Mouse (Mus musculus): ENCODE data around the gene Ublcp1. TPM values are rescaled to one million over a fixed set of nuclear protein-coding genes. Genes with fewer than 3 reads are reported as not detected.

The Ublcp1 gene
- polyA plus RNA-seq, 1 experiment from 2014 or later: 51.9 TPM

- Histone ChIP-seq H3K36me3 (ENCODE audit: control insufficient read depth, insufficient read depth, low read length) (no peaks in the 10 kb centered on the region), H3K4me1 (ENCODE audit: control insufficient read depth, insufficient read depth, low read length) (peaks cover 3% of the 10 kb centered on the region; the same call in 1 of the 2 replicates), H3K9me3 (replicated peaks; ENCODE audit: control insufficient read depth, low read length) (no peaks in the 10 kb centered on the region), H3K9ac (ENCODE audit: low read length) (no peak overlapping the region), H3K4me2 (ENCODE audit: low read depth, low read length) (no peak overlapping the region), H3K27me3 (ENCODE audit: control insufficient read depth, insufficient read depth, low read length) (no peaks in the 10 kb centered on the region), H3K27ac (ENCODE audit: low read length) (no peak overlapping the region), H3K4me3 (replicated peaks; ENCODE audit: low read length) (no peak overlapping the region)
- no peak for ATAC-seq (ENCODE audit: insufficient read depth, low FRiP score)
- WGBS: 49% methylated on average over 13 of the region's 13 CpGs
Measured at GRCm38 (mm10) chr11:44498412-44499272, 28.3 kb upstream of the Ublcp1 start.

GRCm38 (mm10) chr11:44496217-44496616 is 25.9 kb upstream of the Ublcp1 start:
- H3K27ac ChIP-seq (ENCODE audit: low read length): peak overlapping the region; percentile 48; the same call in 1 of the 2 replicates
- H3K27me3 ChIP-seq (ENCODE audit: control insufficient read depth, insufficient read depth, low read length): no peaks in the 10 kb centered on the region
- no peaks in the 10 kb centered on the region for H3K9me3 ChIP-seq (replicated peaks; ENCODE audit: control insufficient read depth, low read length)
- WGBS: 59% methylated on average over 3 of the region's 3 CpGs
- peak overlapping the region; percentile 47; the same call in 1 of the 2 replicates for H3K9ac ChIP-seq (ENCODE audit: low read length)
- no peaks in the 10 kb centered on the region for H3K36me3 ChIP-seq (ENCODE audit: control insufficient read depth, insufficient read depth, low read length)
- H3K4me3 ChIP-seq (replicated peaks; ENCODE audit: low read length): no peak overlapping the region
- no peak overlapping the region for H3K4me2 ChIP-seq (ENCODE audit: low read depth, low read length)
- H3K4me1 ChIP-seq (ENCODE audit: control insufficient read depth, insufficient read depth, low read length): peaks cover 3% of the 10 kb centered on the region; the same call in 1 of the 2 replicates
- ATAC-seq (ENCODE audit: insufficient read depth, low FRiP score): 0 out of 2 replicates have a peak, but pooled peaks have one; percentile 13

GRCm38 (mm10) chr11:44494643-44495323 is 24.5 kb upstream of the Ublcp1 start:
- no peak for ATAC-seq (ENCODE audit: insufficient read depth, low FRiP score)
- Histone ChIP-seq H3K27ac (ENCODE audit: low read length) (no peak overlapping the region), H3K27me3 (ENCODE audit: control insufficient read depth, insufficient read depth, low read length) (no peaks in the 10 kb centered on the region), H3K4me1 (ENCODE audit: control insufficient read depth, insufficient read depth, low read length) (peaks cover 3% of the 10 kb centered on the region; the same call in 1 of the 2 replicates), H3K9me3 (replicated peaks; ENCODE audit: control insufficient read depth, low read length) (no peaks in the 10 kb centered on the region), H3K4me2 (ENCODE audit: low read depth, low read length) (no peak overlapping the region), H3K4me3 (replicated peaks; ENCODE audit: low read length) (no peak overlapping the region), H3K9ac (ENCODE audit: low read length) (no peak overlapping the region), H3K36me3 (ENCODE audit: control insufficient read depth, insufficient read depth, low read length) (no peaks in the 10 kb centered on the region)
- 80% methylated on average over 5 of the region's 5 CpGs for WGBS

- H3K27me3 ChIP-seq (ENCODE audit: control insufficient read depth, insufficient read depth, low read length): no peaks in the 10 kb centered on the region
- no peak overlapping the region for H3K27ac ChIP-seq (ENCODE audit: low read length)
- WGBS: 90% methylated on average over 1 of the region's 1 CpGs
- ATAC-seq (ENCODE audit: insufficient read depth, low FRiP score): no peak
- H3K4me3 ChIP-seq (replicated peaks; ENCODE audit: low read length): no peak overlapping the region
- H3K9me3 ChIP-seq (replicated peaks; ENCODE audit: control insufficient read depth, low read length): no peaks in the 10 kb centered on the region
- H3K9ac ChIP-seq (ENCODE audit: low read length): no peak overlapping the region
- no peaks in the 10 kb centered on the region for H3K36me3 ChIP-seq (ENCODE audit: control insufficient read depth, insufficient read depth, low read length)
- H3K4me1 ChIP-seq (ENCODE audit: control insufficient read depth, insufficient read depth, low read length): no peaks in the 10 kb centered on the region
- no peak overlapping the region for H3K4me2 ChIP-seq (ENCODE audit: low read depth, low read length)
Measured at GRCm38 (mm10) chr11:44489117-44489516, 18.8 kb upstream of the Ublcp1 start.

- Histone ChIP-seq H3K9me3 (replicated peaks; ENCODE audit: control insufficient read depth, low read length) (no peaks in the 10 kb centered on the region), H3K36me3 (ENCODE audit: control insufficient read depth, insufficient read depth, low read length) (no peaks in the 10 kb centered on the region), H3K27me3 (ENCODE audit: control insufficient read depth, insufficient read depth, low read length) (no peaks in the 10 kb centered on the region), H3K27ac (ENCODE audit: low read length) (no peak overlapping the region), H3K4me1 (ENCODE audit: control insufficient read depth, insufficient read depth, low read length) (no peaks in the 10 kb centered on the region), H3K4me3 (replicated peaks; ENCODE audit: low read length) (no peak overlapping the region), H3K9ac (ENCODE audit: low read length) (no peak overlapping the region), H3K4me2 (ENCODE audit: low read depth, low read length) (no peak overlapping the region)
- no peak for ATAC-seq (ENCODE audit: insufficient read depth, low FRiP score)
- 66% methylated on average over 7 of the region's 7 CpGs for WGBS
Measured at GRCm38 (mm10) chr11:44485089-44485736, 14.9 kb upstream of the Ublcp1 start.

GRCm38 (mm10) chr11:44480246-44480645 is 9.9 kb upstream of the Ublcp1 start:
- 0 out of 2 replicates have a peak, but pooled peaks cover 3% of the 10 kb centered on the region for H3K9me3 ChIP-seq (replicated peaks; ENCODE audit: control insufficient read depth, low read length)
- H3K4me1 ChIP-seq (ENCODE audit: control insufficient read depth, insufficient read depth, low read length): no peaks in the 10 kb centered on the region
- no peak for ATAC-seq (ENCODE audit: insufficient read depth, low FRiP score)
- H3K9ac ChIP-seq (ENCODE audit: low read length): no peak overlapping the region
- H3K4me3 ChIP-seq (replicated peaks; ENCODE audit: low read length): no peak overlapping the region
- no peak overlapping the region for H3K4me2 ChIP-seq (ENCODE audit: low read depth, low read length)
- 87% methylated on average over 6 of the region's 6 CpGs for whole genome bisulfite sequencing
- no peak overlapping the region for H3K27ac ChIP-seq (ENCODE audit: low read length)
- no peaks in the 10 kb centered on the region; the same call in 1 of the 2 replicates for H3K27me3 ChIP-seq (ENCODE audit: control insufficient read depth, insufficient read depth, low read length)
- H3K36me3 ChIP-seq (ENCODE audit: control insufficient read depth, insufficient read depth, low read length): no peaks in the 10 kb centered on the region

- Histone ChIP-seq H3K4me1 (ENCODE audit: control insufficient read depth, insufficient read depth, low read length) (no peaks in the 10 kb centered on the region), H3K27me3 (ENCODE audit: control insufficient read depth, insufficient read depth, low read length) (no peaks in the 10 kb centered on the region; the same call in 1 of the 2 replicates), H3K9me3 (replicated peaks; ENCODE audit: control insufficient read depth, low read length) (0 out of 2 replicates have a peak, but pooled peaks cover 3% of the 10 kb centered on the region), H3K9ac (ENCODE audit: low read length) (no peak overlapping the region), H3K4me2 (ENCODE audit: low read depth, low read length) (no peak overlapping the region), H3K4me3 (replicated peaks; ENCODE audit: low read length) (no peak overlapping the region), H3K27ac (ENCODE audit: low read length) (no peak overlapping the region), H3K36me3 (ENCODE audit: control insufficient read depth, insufficient read depth, low read length) (no peaks in the 10 kb centered on the region)
- 92% methylated on average over 4 of the region's 4 CpGs for WGBS
- ATAC-seq (ENCODE audit: insufficient read depth, low FRiP score): no peak
Measured at GRCm38 (mm10) chr11:44478382-44478781, 8.1 kb upstream of the Ublcp1 start.

- no peaks in the 10 kb centered on the region for H3K36me3 ChIP-seq (ENCODE audit: control insufficient read depth, insufficient read depth, low read length)
- no peak for ATAC-seq (ENCODE audit: insufficient read depth, low FRiP score)
- H3K4me3 ChIP-seq (replicated peaks; ENCODE audit: low read length): no peak overlapping the region
- H3K4me1 ChIP-seq (ENCODE audit: control insufficient read depth, insufficient read depth, low read length): peaks cover 4% of the 10 kb centered on the region
- H3K9ac ChIP-seq (ENCODE audit: low read length): no peak overlapping the region
- H3K27ac ChIP-seq (ENCODE audit: low read length): no peak overlapping the region
- no peak overlapping the region for H3K4me2 ChIP-seq (ENCODE audit: low read depth, low read length)
- 85% methylated on average over 2 of the region's 2 CpGs for WGBS
- 0 out of 2 replicates have a peak, but pooled peaks cover 3% of the 10 kb centered on the region for H3K9me3 ChIP-seq (replicated peaks; ENCODE audit: control insufficient read depth, low read length)
- H3K27me3 ChIP-seq (ENCODE audit: control insufficient read depth, insufficient read depth, low read length): no peaks in the 10 kb centered on the region; the same call in 1 of the 2 replicates
Measured at GRCm38 (mm10) chr11:44476445-44476844, 6.1 kb upstream of the Ublcp1 start.
